Mouse (Mus musculus) thymus, adult 2 months (tissue): ENCODE data around the gene Hba-a1. TPM values are rescaled to one million over a fixed set of nuclear protein-coding genes. Genes with fewer than 3 reads are reported as not detected.
A peak's percentile ranks its signal among the peaks of the same experiment; 100 is the strongest.

Experiments
- DNase-seq: peaks from one replicate; pipeline ENCODE4 v3.0.0; 2021
- H3K27ac ChIP-seq: fragments of 200-500 bp; 2 replicates; pipeline ENCODE4 v1.5.1; 2012; ENCODE audit warnings: low read length, control low read depth; ENCODE audit not compliant: control insufficient read depth, insufficient read depth
- H3K27me3 ChIP-seq: fragments of 200-500 bp; 2 replicates; pipeline ENCODE4 v1.6.1; 2012; ENCODE audit warnings: mild to moderate bottlenecking, low read length, moderate library complexity, mixed read lengths; ENCODE audit not compliant: control insufficient read depth, insufficient read depth
- H3K36me3 ChIP-seq: fragments of 200-500 bp; 2 replicates; pipeline ENCODE4 v1.6.1; 2012; ENCODE audit warnings: mild to moderate bottlenecking, low read length, moderate library complexity; ENCODE audit not compliant: control insufficient read depth, insufficient read depth
- H3K4me1 ChIP-seq: fragments of 200-500 bp; replicated peaks from 2 replicates; pipeline ENCODE4 v1.6.1; 2012; ENCODE audit warnings: low read length; ENCODE audit not compliant: control insufficient read depth, insufficient read depth
- H3K4me3 ChIP-seq: fragments of 200-500 bp; 2 replicates; pipeline ENCODE4 v1.5.1; 2012; ENCODE audit warnings: mild to moderate bottlenecking, low read length, control low read depth, moderate library complexity; ENCODE audit not compliant: control insufficient read depth, insufficient read depth
- CTCF ChIP-seq: fragments of 200-500 bp; IDR thresholded peaks from 2 replicates; pipeline ENCODE4 v1.5.1; 2012; ENCODE audit warnings: mild to moderate bottlenecking, control low read depth, low read length, moderate library complexity, borderline replicate concordance; ENCODE audit not compliant: control insufficient read depth, poor library complexity, insufficient read depth; ENCODE audit errors: extremely low read depth
- POLR2A ChIP-seq: fragments of 200-500 bp; IDR thresholded peaks from 2 replicates; pipeline ENCODE4 v1.6.1; 2012; ENCODE audit warnings: mild to moderate bottlenecking, low read length, control low read depth, moderate library complexity; ENCODE audit not compliant: control insufficient read depth, poor library complexity, insufficient read depth; ENCODE audit errors: extremely low read depth
- WGBS: fragments of 180-500 bp; shearing (Covaris S2); methylation state at CpG from one replicate; pipeline ENCODE4 v1.1.7; 2018; 5-methylcytosine and 5-hydroxymethylcytosine counted together
- polyA plus RNA-seq: library from polyadenylated mRNA; depleted of rRNA; stranded (reverse); fragments of >200 nt; gene quantifications from 2 replicates; pipeline ENCODE4 v1.2.3, GENCODE M21; 2012

Hba-a1 gene
- polyA plus RNA-seq, 1 experiment: 1,698 TPM

GRCm38 (mm10) chr11:32256146-32256545 lies 27.2 kb upstream of the Hba-a1 start:
- no peaks in the 10 kb centered on the region for H3K4me1 ChIP-seq
- no peaks in the 10 kb centered on the region; the same call in 1 of the 2 replicates for H3K36me3 ChIP-seq
- no peak overlapping the region for H3K4me3 ChIP-seq
- H3K27ac ChIP-seq: no peak overlapping the region
- DNase-seq: no peak
- no peaks in the 10 kb centered on the region for H3K27me3 ChIP-seq
- 100% methylated on average over 1 of the region's 1 CpGs for WGBS
- TF ChIP-seq CTCF: no peak
- no peak for TF ChIP-seq POLR2A

- H3K4me3 ChIP-seq: no peak overlapping the region
- no peaks in the 10 kb centered on the region for H3K4me1 ChIP-seq
- no peaks in the 10 kb centered on the region; the same call in 1 of the 2 replicates for H3K36me3 ChIP-seq
- no peak for DNase-seq
- no peak overlapping the region for H3K27ac ChIP-seq
- no peaks in the 10 kb centered on the region for H3K27me3 ChIP-seq
- WGBS: 97% methylated on average over 3 of the region's 3 CpGs
- TF ChIP-seq CTCF: no peak
- no peak for TF ChIP-seq POLR2A
Measured at GRCm38 (mm10) chr11:32256566-32256965, 26.7 kb upstream of the Hba-a1 start.

GRCm38 (mm10) chr11:32262674-32263415 lies 20.5 kb upstream of the Hba-a1 start:
- H3K36me3 ChIP-seq: 0 out of 2 replicates have a peak, but pooled peaks cover 3% of the 10 kb centered on the region
- no peak overlapping the region for H3K27ac ChIP-seq
- peaks cover 5% of the 10 kb centered on the region; the same call in 1 of the 2 replicates for H3K4me1 ChIP-seq
- TF ChIP-seq CTCF: no peak
- TF ChIP-seq POLR2A: no peak
- H3K4me3 ChIP-seq: no peak overlapping the region
- no peaks in the 10 kb centered on the region for H3K27me3 ChIP-seq
- 95% methylated on average over 10 of the region's 10 CpGs for WGBS
- DNase-seq: no peak

GRCm38 (mm10) chr11:32265117-32265738 lies 18.1 kb upstream of the Hba-a1 start:
- no peaks in the 10 kb centered on the region for H3K27me3 ChIP-seq
- WGBS: 64% methylated on average over 3 of the region's 3 CpGs
- H3K4me1 ChIP-seq: peaks cover 8% of the 10 kb centered on the region
- no peak overlapping the region for H3K4me3 ChIP-seq
- no peak for DNase-seq
- 0 out of 2 replicates have a peak, but pooled peaks cover 3% of the 10 kb centered on the region for H3K36me3 ChIP-seq
- H3K27ac ChIP-seq: no peak overlapping the region
- no peak for TF ChIP-seq CTCF
- TF ChIP-seq POLR2A: no peak

- Histone ChIP-seq H3K27ac (no peak overlapping the region), H3K36me3 (0 out of 2 replicates have a peak, but pooled peaks cover 3% of the 10 kb centered on the region), H3K4me3 (no peak overlapping the region), H3K27me3 (no peaks in the 10 kb centered on the region), H3K4me1 (peaks cover 8% of the 10 kb centered on the region)
- no peak for DNase-seq
- no peak for TF ChIP-seq CTCF
- 98% methylated on average over 6 of the region's 6 CpGs for WGBS
Measured at GRCm38 (mm10) chr11:32266194-32266593, 17.1 kb upstream of the Hba-a1 start.

- Histone ChIP-seq H3K4me3 (peak overlapping the region; percentile 99), H3K27me3 (no peaks in the 10 kb centered on the region), H3K4me1 (peaks cover 8% of the 10 kb centered on the region), H3K36me3 (0 out of 2 replicates have a peak, but pooled peaks cover 2% of the 10 kb centered on the region), H3K27ac (no peak overlapping the region)
- WGBS: 31% methylated on average over 6 of the region's 6 CpGs
- no peak for DNase-seq
- TF ChIP-seq CTCF (no peak), POLR2A (no peak)
Measured at GRCm38 (mm10) chr11:32266776-32267175, 16.5 kb upstream of the Hba-a1 start.
